Mouse (Mus musculus) brain, embryonic 14.5 days (tissue): ENCODE measurements at regions not wholly inside any gene's neighbourhood (a gene's known extent, or its start where the extent isn't known, plus 50 kb on each side); places are given as distances from the start of the nearest gene placed in this dataset.
"Not testable (repeated sequence)": the region's sequence is repeated elsewhere in the genome, so short reads cannot be mapped to it uniquely, and the experiment has no call there.

Source experiments
- CTCF ChIP-seq: fragments of 200-500 bp; IDR thresholded peaks from 2 replicates; pipeline ENCODE4 v1.5.1; 2012; ENCODE audit warnings: inconsistent platforms, mild to moderate bottlenecking, moderate library complexity, borderline replicate concordance; ENCODE audit not compliant: insufficient read depth, insufficient read length; ENCODE audit errors: extremely low read depth
- POLR2A ChIP-seq: fragments of 200-500 bp; IDR thresholded peaks from 2 replicates; pipeline ENCODE4 v1.6.1; 2012; ENCODE audit warnings: mild to moderate bottlenecking, inconsistent platforms, borderline replicate concordance; ENCODE audit not compliant: poor library complexity, insufficient read depth, insufficient read length, severe bottlenecking; ENCODE audit errors: extremely low read depth

- not testable (repeated sequence) for TF ChIP-seq CTCF, POLR2A
Observed at GRCm38 (mm10) chr13:41915816-41916215, 68.3 kb upstream of the Adtrp start.
